Mouse (Mus musculus) forebrain, embryonic 16.5 days (tissue): ENCODE results near the gene Sh3pxd2a. TPM values are rescaled to one million over a fixed set of nuclear protein-coding genes. Genes with fewer than 3 reads are reported as not detected.
"Not testable (repeated sequence)": the region's sequence is repeated elsewhere in the genome, so short reads cannot be mapped to it uniquely, and the experiment has no call there.

Source experiments
- ATAC-seq: fragments of 200-750 bp; cut with Nextera tagmentation; 2 replicates; pipeline ENCODE4 v1.8.0; 2017; ENCODE audit warnings: mild to moderate bottlenecking, moderate library complexity
- H3K27ac ChIP-seq: fragments of 300-500 bp; sonication (generic); 2 replicates; pipeline ENCODE4 v1.5.1; 2014; ENCODE audit warnings: low read length, control low read depth
- H3K27me3 ChIP-seq: fragments of 300-500 bp; sonication (generic); replicated peaks from 2 replicates; pipeline ENCODE4 v1.6.1; 2014; ENCODE audit warnings: low read length; ENCODE audit not compliant: control insufficient read depth, insufficient read depth
- H3K36me3 ChIP-seq: fragments of 300-500 bp; sonication (generic); 2 replicates; pipeline ENCODE4 v1.6.1; 2014; ENCODE audit not compliant: control insufficient read depth, insufficient read depth
- H3K4me1 ChIP-seq: fragments of 300-500 bp; sonication (generic); replicated peaks from 2 replicates; pipeline ENCODE4 v1.6.1; 2014; ENCODE audit warnings: low read length; ENCODE audit not compliant: control insufficient read depth, insufficient read depth
- H3K4me2 ChIP-seq: fragments of 300-500 bp; sonication (generic); 2 replicates; pipeline ENCODE4 v1.6.1; 2014; ENCODE audit warnings: mild to moderate bottlenecking, low read length, control low read depth
- H3K4me3 ChIP-seq: fragments of 300-500 bp; sonication (generic); replicated peaks from 2 replicates; pipeline ENCODE4 v1.5.1; 2014; ENCODE audit warnings: mild to moderate bottlenecking, low read length, control low read depth
- H3K9ac ChIP-seq: fragments of 300-500 bp; sonication (generic); replicated peaks from 2 replicates; pipeline ENCODE4 v1.6.1; 2014; ENCODE audit warnings: low read depth, low read length, control low read depth
- H3K9me3 ChIP-seq: fragments of 300-500 bp; sonication (generic); 2 replicates; pipeline ENCODE4 v1.6.1; 2016; ENCODE audit warnings: low read length; ENCODE audit not compliant: control insufficient read depth
- WGBS: fragments of 180-500 bp; shearing (Covaris S2); extraction: QIAGEN DNeasy Blood & Tissue Kit; methylation state at CpG from one replicate; pipeline ENCODE4 v1.1.7; 2014; 5-methylcytosine and 5-hydroxymethylcytosine counted together
- polyA plus RNA-seq: library from polyadenylated mRNA; unstranded; fragments of >200 nt; fragmentation: Nextera tagmentation; extraction: Ambion mirVana; gene quantifications from 2 replicates; pipeline ENCODE4 v1.2.1, GENCODE M21; 2015

Gene Sh3pxd2a
- polyA plus RNA-seq, 1 experiment from 2014 or later: 2.1 TPM

DNA sequence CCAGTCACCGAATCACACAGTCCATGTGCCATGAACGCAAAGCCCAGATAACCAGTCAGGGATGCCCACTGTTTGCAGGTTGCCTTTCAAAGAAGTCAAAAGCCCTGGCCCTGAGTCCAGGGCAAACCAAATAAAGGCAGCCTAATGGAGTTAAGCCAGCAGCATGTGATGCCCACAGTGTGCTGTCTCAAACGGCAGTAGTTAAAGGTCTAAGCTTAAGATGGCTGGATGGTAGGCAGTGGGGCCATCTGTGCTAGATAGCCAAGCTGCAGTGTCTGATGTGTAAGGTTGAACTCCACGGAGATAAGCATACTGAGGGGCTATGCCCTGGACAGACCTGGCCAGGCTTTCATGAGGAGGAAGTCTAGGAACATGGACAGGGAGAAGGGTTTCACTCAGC lies 61.7 kb downstream of the Sh3pxd2a start:
- no peaks in the 10 kb centered on the region for H3K27me3 ChIP-seq
- no peaks in the 10 kb centered on the region for H3K9me3 ChIP-seq
- no peak overlapping the region for H3K27ac ChIP-seq
- no peaks in the 10 kb centered on the region for H3K4me1 ChIP-seq
- H3K36me3 ChIP-seq: no peaks in the 10 kb centered on the region
- H3K4me3 ChIP-seq: no peak overlapping the region
- no peak overlapping the region for H3K4me2 ChIP-seq
- WGBS: 79% methylated on average over 4 of the region's 4 CpGs
- no peak for ATAC-seq
- H3K9ac ChIP-seq: no peak overlapping the region

DNA sequence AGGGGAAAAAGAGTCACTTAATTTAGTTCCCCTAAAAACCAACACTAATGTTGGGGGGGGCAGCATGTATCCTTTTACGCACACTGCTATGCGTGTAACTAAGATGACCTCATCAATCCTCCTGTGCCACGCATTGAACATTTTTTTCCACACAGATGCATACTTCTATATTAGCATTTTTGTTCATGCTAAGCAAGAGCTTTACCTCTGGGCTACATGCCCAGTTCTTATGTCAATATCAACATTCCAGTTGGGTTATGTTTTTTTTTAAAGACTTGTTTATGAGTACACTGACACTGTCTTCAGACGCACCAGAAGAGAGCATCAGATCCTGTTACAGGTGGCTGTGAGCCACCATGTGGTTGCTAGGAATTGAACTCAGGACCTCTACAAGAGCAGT lies 64.5 kb downstream of the Sh3pxd2a start:
- no peak for ATAC-seq
- Histone ChIP-seq H3K9ac (no peak overlapping the region), H3K4me3 (no peak overlapping the region), H3K9me3 (no peaks in the 10 kb centered on the region), H3K4me2 (no peak overlapping the region), H3K27me3 (no peaks in the 10 kb centered on the region), H3K27ac (no peak overlapping the region), H3K4me1 (no peaks in the 10 kb centered on the region), H3K36me3 (no peaks in the 10 kb centered on the region)
- 79% methylated on average over 4 of the region's 4 CpGs for WGBS

DNA sequence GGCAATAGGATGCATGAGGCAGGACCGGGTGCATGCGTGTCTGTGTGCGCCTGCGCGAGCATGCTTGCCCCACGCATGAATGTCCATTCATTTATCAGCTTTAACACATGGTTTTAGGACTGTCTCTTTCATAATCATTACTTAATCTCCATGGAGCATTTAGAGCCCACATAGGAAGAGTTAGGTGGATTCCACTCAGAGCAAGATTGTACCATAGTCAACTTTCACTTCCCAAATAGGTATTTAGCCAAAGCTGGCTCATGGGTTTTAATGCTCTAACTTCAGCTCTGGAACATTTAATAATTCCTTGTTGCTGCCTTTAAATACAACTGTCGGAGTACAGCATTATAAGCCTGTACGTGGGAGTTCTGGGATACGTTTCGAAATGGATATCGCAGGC lies 65.2 kb downstream of the Sh3pxd2a start:
- H3K27ac ChIP-seq: no peak overlapping the region
- no peaks in the 10 kb centered on the region for H3K4me1 ChIP-seq
- no peaks in the 10 kb centered on the region for H3K9me3 ChIP-seq
- H3K4me3 ChIP-seq: no peak overlapping the region
- no peak overlapping the region for H3K9ac ChIP-seq
- no peaks in the 10 kb centered on the region for H3K27me3 ChIP-seq
- H3K4me2 ChIP-seq: no peak overlapping the region
- H3K36me3 ChIP-seq: no peaks in the 10 kb centered on the region
- no peak for ATAC-seq
- 93% methylated on average over 11 of the region's 11 CpGs for WGBS

DNA sequence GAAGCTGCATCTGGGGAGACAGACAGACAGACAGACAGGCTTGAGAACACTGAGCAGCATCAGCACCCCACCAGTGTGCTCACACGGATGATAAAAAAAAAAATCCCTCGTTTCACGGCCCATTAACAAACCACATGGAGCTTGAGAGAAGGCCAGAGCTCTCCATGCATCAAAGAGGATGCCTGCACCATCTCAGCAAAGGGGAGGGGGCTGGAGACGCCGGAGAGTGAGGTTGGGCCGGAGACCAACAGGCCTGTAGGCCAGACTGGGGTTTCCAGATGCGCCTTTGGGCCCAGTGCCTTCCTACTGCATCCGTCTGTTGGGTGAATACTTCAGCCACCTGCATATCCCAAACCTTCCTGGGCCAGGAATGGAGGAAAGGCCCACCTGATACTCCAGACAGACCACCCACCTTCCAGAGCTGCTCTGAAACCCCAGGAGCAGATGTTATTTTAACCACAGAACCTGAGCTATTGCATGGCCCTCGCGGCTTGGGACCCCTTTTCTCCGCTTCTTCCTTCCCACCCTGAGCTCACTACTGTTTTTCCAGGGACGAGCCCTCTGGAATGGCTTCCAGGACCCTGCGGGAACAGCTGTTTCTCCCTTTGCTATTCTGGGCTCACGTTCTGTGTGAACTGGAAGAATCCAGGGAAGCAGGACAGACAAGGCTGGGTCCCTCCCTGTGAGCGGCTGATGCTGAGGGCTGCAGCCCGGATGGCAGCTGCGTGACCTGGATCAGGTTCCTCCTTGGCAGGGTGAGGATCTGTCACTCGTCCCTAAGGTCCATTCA lies 66.1 kb downstream of the Sh3pxd2a start:
- Histone ChIP-seq H3K4me1 (no peaks in the 10 kb centered on the region), H3K9ac (no peak overlapping the region; the same call in 1 of the 2 replicates), H3K27me3 (no peaks in the 10 kb centered on the region), H3K4me2 (no peak overlapping the region), H3K4me3 (no peak overlapping the region), H3K9me3 (no peaks in the 10 kb centered on the region), H3K27ac (no peak overlapping the region), H3K36me3 (no peaks in the 10 kb centered on the region)
- WGBS: 66% methylated on average over 18 of the region's 18 CpGs
- no peak for ATAC-seq

DNA sequence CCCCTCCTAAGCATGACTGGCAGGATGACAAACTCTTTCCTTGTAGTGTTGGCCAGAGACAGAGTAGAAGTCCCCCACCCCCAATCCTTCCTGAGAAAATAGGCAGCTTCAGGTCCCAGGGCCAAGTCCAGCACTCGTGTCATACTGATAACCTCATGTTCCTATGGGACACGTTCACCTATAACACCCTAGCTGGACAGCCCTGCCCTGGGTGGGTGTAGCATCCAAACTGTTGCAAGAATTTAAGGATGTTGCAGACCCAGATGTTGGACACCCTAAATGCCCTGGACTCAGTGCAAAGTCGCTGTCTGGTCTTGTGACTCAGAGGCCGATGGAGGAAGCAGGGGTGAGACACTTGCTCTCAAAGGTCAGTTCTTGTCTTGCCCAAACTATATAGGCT lies 68.9 kb downstream of the Sh3pxd2a start:
- Histone ChIP-seq H3K9ac (no peak overlapping the region), H3K9me3 (no peaks in the 10 kb centered on the region), H3K27ac (no peak overlapping the region), H3K27me3 (no peaks in the 10 kb centered on the region), H3K36me3 (no peaks in the 10 kb centered on the region), H3K4me3 (no peak overlapping the region), H3K4me1 (no peaks in the 10 kb centered on the region), H3K4me2 (no peak overlapping the region)
- no peak for ATAC-seq
- WGBS: 90% methylated on average over 4 of the region's 4 CpGs

DNA sequence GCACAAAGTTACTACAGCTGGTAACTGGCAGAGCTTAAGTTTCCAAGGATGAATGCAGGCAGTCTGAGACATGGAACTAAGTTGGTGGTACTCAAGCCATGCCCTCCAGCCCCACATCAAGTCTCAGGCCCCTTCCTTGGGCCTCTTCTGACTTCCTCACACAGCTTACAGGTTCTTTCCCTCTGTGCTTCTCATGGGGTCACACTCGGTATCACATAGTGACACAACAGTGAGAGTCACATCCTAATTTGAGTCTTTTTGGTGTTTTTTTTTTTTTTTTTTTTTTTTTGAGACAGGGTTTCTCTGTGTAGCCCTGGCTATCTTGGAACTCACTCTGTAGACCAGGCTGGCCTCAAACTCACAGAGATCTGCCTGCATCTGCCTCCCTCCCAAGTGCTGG lies 69.4 kb downstream of the Sh3pxd2a start:
- not testable (repeated sequence) for H3K36me3 ChIP-seq, H3K27ac ChIP-seq, ATAC-seq, H3K27me3 ChIP-seq, H3K9me3 ChIP-seq, H3K4me1 ChIP-seq, H3K4me3 ChIP-seq, H3K9ac ChIP-seq, H3K4me2 ChIP-seq
- 100% methylated on average over 1 of the region's 1 CpGs for WGBS

DNA sequence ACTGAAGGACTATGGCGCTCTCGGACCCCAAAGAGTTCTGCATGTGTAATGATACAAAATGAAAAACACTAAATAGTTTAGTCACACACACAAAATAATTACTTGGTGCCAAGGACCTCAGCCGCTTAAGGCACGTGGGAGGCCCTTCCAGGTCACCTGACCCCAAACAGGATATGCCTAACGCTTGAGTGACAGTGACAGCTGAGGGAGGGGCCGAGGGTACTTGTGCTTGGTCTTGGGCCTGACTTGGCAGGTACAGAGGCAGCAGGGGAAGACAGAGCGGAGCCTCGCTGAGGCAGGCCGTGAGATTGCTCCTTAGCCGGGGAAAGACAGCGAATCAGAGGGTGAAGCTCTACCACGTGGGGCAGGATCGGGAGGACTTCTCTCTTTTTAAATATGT lies 73.3 kb downstream of the Sh3pxd2a start:
- WGBS: 87% methylated on average over 13 of the region's 13 CpGs

DNA sequence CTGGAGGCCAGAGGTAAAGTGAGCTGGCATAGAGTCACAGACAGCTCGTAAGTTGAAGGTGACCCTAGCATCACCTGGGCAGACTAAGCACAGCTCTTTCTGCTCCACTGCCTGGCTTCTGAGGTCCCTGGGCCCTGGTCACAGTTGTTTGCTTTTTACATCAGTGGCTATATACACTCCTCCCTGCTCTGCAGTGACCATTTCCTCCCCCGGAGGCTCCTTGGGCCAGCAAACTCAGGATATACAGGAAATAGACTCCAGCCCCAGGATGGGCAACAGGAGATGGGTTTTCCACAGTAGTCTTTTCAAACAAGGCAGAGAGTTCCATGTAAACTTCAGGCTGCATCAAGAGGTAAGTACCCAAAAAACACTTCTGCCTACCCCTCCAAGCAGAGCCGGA lies 76.3 kb downstream of the Sh3pxd2a start:
- Histone ChIP-seq H3K36me3 (no peaks in the 10 kb centered on the region), H3K9me3 (no peaks in the 10 kb centered on the region), H3K4me2 (no peak overlapping the region), H3K9ac (no peak overlapping the region), H3K4me1 (no peaks in the 10 kb centered on the region), H3K27ac (no peak overlapping the region), H3K4me3 (no peak overlapping the region), H3K27me3 (no peaks in the 10 kb centered on the region)
- WGBS: 91% methylated on average over 3 of the region's 3 CpGs
- ATAC-seq: no peak

More for the DNA sequence above, 73.3 kb downstream of the Sh3pxd2a start:
- no peak for ATAC-seq
- Histone ChIP-seq H3K9ac (no peak overlapping the region), H3K4me3 (no peak overlapping the region), H3K4me2 (no peak overlapping the region), H3K27ac (no peak overlapping the region), H3K9me3 (no peaks in the 10 kb centered on the region), H3K4me1 (no peaks in the 10 kb centered on the region), H3K27me3 (no peaks in the 10 kb centered on the region), H3K36me3 (no peaks in the 10 kb centered on the region)

DNA sequence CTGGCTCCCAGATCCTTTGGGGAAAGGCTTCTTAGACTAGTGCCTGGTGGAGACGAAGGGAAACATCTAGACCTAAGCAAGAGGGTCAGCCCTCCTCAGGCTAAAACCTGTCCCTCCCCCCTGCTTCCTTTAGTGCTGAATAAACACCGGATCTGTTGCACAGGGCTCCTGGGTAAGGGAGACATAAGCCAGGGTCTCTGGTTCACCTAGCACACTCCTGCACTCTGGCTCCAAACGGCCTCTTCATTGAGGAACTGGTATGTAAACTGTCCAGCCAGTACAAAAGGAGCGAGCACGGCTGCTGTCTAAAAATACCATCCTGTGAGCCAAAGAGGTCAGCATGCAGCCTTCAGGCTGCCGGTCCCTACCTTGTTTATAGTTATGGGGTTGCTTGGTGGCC lies 76.8 kb downstream of the Sh3pxd2a start:
- Histone ChIP-seq H3K9ac (no peak overlapping the region), H3K4me3 (no peak overlapping the region), H3K27me3 (no peaks in the 10 kb centered on the region), H3K4me1 (no peaks in the 10 kb centered on the region), H3K9me3 (no peaks in the 10 kb centered on the region), H3K36me3 (no peaks in the 10 kb centered on the region), H3K4me2 (no peak overlapping the region), H3K27ac (no peak overlapping the region; the same call in 1 of the 2 replicates)
- ATAC-seq: no peak
- 63% methylated on average over 6 of the region's 6 CpGs for WGBS

DNA sequence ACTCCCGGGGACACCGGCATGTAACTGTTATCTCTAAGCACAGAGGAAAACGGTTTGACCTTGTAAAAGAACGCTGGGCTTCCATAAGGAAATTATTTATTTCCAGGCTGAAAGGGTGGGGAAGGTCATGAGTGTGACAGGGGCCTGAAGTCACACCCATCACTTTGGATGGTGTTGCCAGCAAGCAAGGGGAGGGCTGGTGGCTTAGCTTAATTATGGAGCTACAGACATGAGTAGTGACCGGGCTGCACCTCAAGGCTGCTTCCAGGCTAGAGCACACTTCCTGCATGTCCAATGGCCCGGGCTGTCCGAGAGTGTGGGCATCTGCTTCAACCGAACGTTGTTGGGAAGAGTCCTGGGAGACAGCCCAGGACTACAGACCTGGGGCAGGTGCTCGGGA lies 78.2 kb downstream of the Sh3pxd2a start:
- H3K9ac ChIP-seq: no peak overlapping the region
- H3K36me3 ChIP-seq: no peaks in the 10 kb centered on the region
- no peak overlapping the region for H3K27ac ChIP-seq
- WGBS: 92% methylated on average over 10 of the region's 10 CpGs
- no peak overlapping the region for H3K4me3 ChIP-seq
- H3K27me3 ChIP-seq: no peaks in the 10 kb centered on the region
- no peak for ATAC-seq
- H3K4me2 ChIP-seq: no peak overlapping the region
- no peaks in the 10 kb centered on the region for H3K9me3 ChIP-seq
- no peaks in the 10 kb centered on the region for H3K4me1 ChIP-seq
